10 mouse cellular contexts compared by ENCODE assay signal in the genomic region with DNA sequence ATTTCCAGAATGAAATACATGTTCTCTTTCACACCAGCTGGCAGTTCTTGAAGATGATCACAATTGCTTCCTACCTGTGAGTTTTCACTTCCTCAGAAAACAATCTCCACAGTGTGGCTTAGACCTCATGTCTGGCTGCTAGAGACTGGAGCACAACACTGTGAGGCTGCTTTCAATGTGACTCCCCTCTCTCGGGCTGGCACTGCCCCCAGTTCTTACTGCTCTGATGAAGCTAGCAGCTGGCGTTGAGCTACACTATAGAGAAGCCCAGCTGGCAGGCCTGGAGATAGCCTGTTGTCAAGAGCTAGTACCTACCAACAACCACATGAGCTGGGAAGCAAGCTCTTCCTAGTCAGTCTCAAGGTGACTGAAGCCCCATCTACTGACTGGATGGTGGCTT. TPM values are rescaled to one million over a fixed set of nuclear protein-coding genes. Genes with fewer than 3 reads are reported as not detected.
A peak's percentile ranks its signal among the peaks of the same experiment; 100 is the strongest.
DNase-seq lines count a peak whose midpoint lies in the region; ATAC-seq and TF ChIP-seq lines count a peak whose summit lies in the region.
"Had no signal": no experiment of that assay in that cellular context is flagged by ENCODE, and none has a peak within 500 bp of the region (broad histone marks: within the 10 kb centered on the region; RNA-seq: fewer than 3 reads in every experiment).

No protein-coding gene starts in this region.

- no peak overlapping the region for H3K4me3 ChIP-seq in forebrain, embryonic 12.5 days (replicated peaks)
- H3K4me3 ChIP-seq in midbrain, postnatal 0 days (ENCODE audit: low read depth, low read length) = no peak overlapping the region
- no peak overlapping the region for H3K4me3 ChIP-seq in gastrocnemius, adult 2 months
- H3K4me3 ChIP-seq: stomach, embryonic 15.5 days had no signal

- no peak overlapping the region for H3K9ac ChIP-seq in forebrain, embryonic 12.5 days
- no peak overlapping the region for H3K9ac ChIP-seq in midbrain, postnatal 0 days (replicated peaks; ENCODE audit: low read length, poor library complexity, severe bottlenecking)
- H3K9ac ChIP-seq: stomach, embryonic 15.5 days had no signal

- 0 out of 2 replicates have a peak overlapping the region, but pooled peaks have one; percentile 8 for H3K27ac ChIP-seq in forebrain, embryonic 12.5 days
- no peak overlapping the region for H3K27ac ChIP-seq in midbrain, postnatal 0 days (ENCODE audit: low read depth, low read length)
- H3K27ac ChIP-seq in gastrocnemius, adult 2 months = no peak overlapping the region
- H3K27ac ChIP-seq: stomach, embryonic 15.5 days had no signal

- H3K27me3 ChIP-seq in forebrain, embryonic 12.5 days = 0 out of 2 replicates have a peak, but pooled peaks cover 3% of the 10 kb centered on the region
- H3K27me3 ChIP-seq in midbrain, postnatal 0 days (ENCODE audit: insufficient read depth, low read length) = no peaks in the 10 kb centered on the region
- H3K27me3 ChIP-seq: stomach, embryonic 15.5 days had no signal

- no peak overlapping the region for H3K4me2 ChIP-seq in forebrain, embryonic 12.5 days
- no peak overlapping the region for H3K4me2 ChIP-seq in midbrain, postnatal 0 days (ENCODE audit: low read depth, low read length, poor library complexity, severe bottlenecking)
- H3K4me2 ChIP-seq: stomach, embryonic 15.5 days had no signal

- peaks cover 6% of the 10 kb centered on the region; the same call in 1 of the 2 replicates for H3K4me1 ChIP-seq in forebrain, embryonic 12.5 days
- H3K4me1 ChIP-seq in midbrain, postnatal 0 days (ENCODE audit: insufficient read depth, low read length) = no peaks in the 10 kb centered on the region
- H3K4me1 ChIP-seq: stomach, embryonic 15.5 days had no signal

- no peak for TF ChIP-seq CTCF in midbrain, postnatal 0 days (IDR thresholded peaks at IDR 0.05)
- TF ChIP-seq CTCF in gastrocnemius, adult 2 months (IDR thresholded peaks at IDR 0.05) = no peak

- intact Hi-C loops in gastrocnemius, postnatal 36 days (cut with DNase I) = no loop called here
- intact Hi-C loops in gastrocnemius, adult 2 months (cut with DNase I) = no loop called here

- H3K36me3 ChIP-seq in forebrain, embryonic 12.5 days (replicated peaks) = no peaks in the 10 kb centered on the region
- no peaks in the 10 kb centered on the region for H3K36me3 ChIP-seq in midbrain, postnatal 0 days (ENCODE audit: insufficient read depth, low read length)
- H3K36me3 ChIP-seq: stomach, embryonic 15.5 days had no signal

- WGBS in forebrain, embryonic 12.5 days = 52% methylated on average over 2 of the region's 2 CpGs
- WGBS in midbrain, postnatal 0 days = 16% methylated on average over 2 of the region's 2 CpGs

- no peaks in the 10 kb centered on the region for H3K9me3 ChIP-seq in forebrain, embryonic 12.5 days
- H3K9me3 ChIP-seq in midbrain, postnatal 0 days (ENCODE audit: low read length) = no peaks in the 10 kb centered on the region
- H3K9me3 ChIP-seq: stomach, embryonic 15.5 days had no signal

- no peak for ATAC-seq in forebrain, embryonic 12.5 days (ENCODE audit: low FRiP score)
- peak; percentile 67; the same call in 1 of the 2 replicates for ATAC-seq in midbrain, postnatal 0 days (ENCODE audit: low FRiP score)

- DNase-seq in gastrocnemius, postnatal 10 days = peak; percentile 7
- no peak for DNase-seq in gastrocnemius, postnatal 36 days
- peak; percentile 74 to 78 for DNase-seq in layer of hippocampus, postnatal 14 days (ENCODE audit: low spot score in 2 of 2)
- peak; percentile 83 for DNase-seq in midbrain, postnatal 0 days (ENCODE audit: low spot score)
- no peak for DNase-seq in gastrocnemius, adult 2 months
- DNase-seq in kidney, postnatal 14 days = no peak
- no peak for DNase-seq in kidney, postnatal 36 days

RNA-seq across cellular contexts. Expression of a gene that starts 39.1 kb away (rescaled TPM):
- total RNA-seq in gastrocnemius, postnatal 10 days (2021) = 1 to 10 TPM; 3.9 to 6.4 TPM
- total RNA-seq in gastrocnemius, postnatal 36 days (2021) = 1 to 10 TPM in 1 of 2 experiments, under 1 TPM in 1; 0.59 to 1.6 TPM
- 65.9 and 69.2 TPM in 2 replicates for polyA plus RNA-seq in forebrain, embryonic 12.5 days (2016; fragmentation: Nextera tagmentation; extraction: Ambion mirVana)
- total RNA-seq in layer of hippocampus, postnatal 14 days (2021) = 100 to 1,000 TPM; 149 to 171 TPM
- total RNA-seq in midbrain, postnatal 0 days (2014; rRNA removed) = 165 and 166 TPM in 2 replicates
- 62.9 and 63.1 TPM in 2 replicates for polyA plus RNA-seq in midbrain, postnatal 0 days (2015; fragmentation: Nextera tagmentation; extraction: Ambion mirVana)
- total RNA-seq in gastrocnemius, adult 2 months (2021) = under 1 TPM; 0.46 to 0.86 TPM
- total RNA-seq: common myeloid progenitor, adult 5-6 weeks had no signal

Comparison
In these comparisons a context has a peak if more than half of its experiments do, and no peak if none do; other contexts are left out.
1. DNase-seq: peak in gastrocnemius, postnatal 10 days (single experiment), layer of hippocampus, postnatal 14 days (2 of 2) and midbrain, postnatal 0 days (single experiment); none in gastrocnemius, postnatal 36 days (0 of 2), gastrocnemius, adult 2 months (single experiment), kidney, postnatal 14 days (single experiment) and kidney, postnatal 36 days (0 of 2).
2. RNA of a gene that starts 39.1 kb away (total RNA-seq): 149 to 171 TPM in layer of hippocampus, postnatal 14 days and 165 to 166 TPM in midbrain, postnatal 0 days; 3.9 to 6.4 TPM in gastrocnemius, postnatal 10 days, 0.59 to 1.6 TPM in gastrocnemius, postnatal 36 days and 0.46 to 0.86 TPM in gastrocnemius, adult 2 months; every median in the first group is over 10 times any median in the second.